Mouse (Mus musculus) liver, adult 2 months (tissue): ENCODE results near the gene Cd3g.

Source experiments
- CTCF ChIP-seq: fragments of 200-500 bp; IDR thresholded peaks from 2 replicates; pipeline ENCODE4 v1.5.1; 2011; ENCODE audit warnings: low read depth, low read length, control low read depth
- POLR2A ChIP-seq: fragments of 200-500 bp; IDR thresholded peaks from 2 replicates; pipeline ENCODE4 v1.6.1; 2011; ENCODE audit warnings: low read length, control low read depth; ENCODE audit not compliant: insufficient read depth; ENCODE audit errors: extremely low read depth

DNA sequence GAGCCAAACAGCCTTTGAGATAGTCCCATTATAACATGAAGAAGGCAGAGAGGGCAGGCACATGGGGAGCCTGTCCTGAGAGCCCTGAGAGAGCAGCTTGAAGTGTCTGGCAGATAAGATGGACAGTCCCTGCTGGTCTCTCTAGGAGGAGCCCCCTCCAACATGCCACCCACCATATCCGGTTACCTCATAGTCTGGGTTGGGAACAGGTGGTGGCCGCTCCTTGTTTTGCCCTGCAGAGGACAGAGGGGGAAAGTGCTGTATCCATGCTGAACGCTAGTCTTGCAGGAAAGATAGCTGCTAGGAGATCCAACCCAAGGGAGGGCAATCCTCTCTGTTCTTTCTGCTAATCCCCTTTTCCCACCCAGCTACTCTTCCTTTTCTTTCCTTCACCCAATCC lies 20.0 kb upstream of the Cd3g start:
- TF ChIP-seq CTCF (no peak), POLR2A (no peak)
